Mouse (Mus musculus): ENCODE measurements around the gene Ltbp3.

Gene Ltbp3

GRCm38 (mm10) chr19:5806051-5806808, 65.5 kb downstream of the Ltbp3 start:
- DNase-seq (ENCODE audit: low read depth, low spot score) = no peak

- peak; percentile 45 for DNase-seq (ENCODE audit: low read depth, low spot score)
Observed at GRCm38 (mm10) chr19:5806809-5807205, 66.1 kb downstream of the Ltbp3 start.

- no peak for DNase-seq (ENCODE audit: low read depth, low spot score)
Observed at GRCm38 (mm10) chr19:5807740-5808139, 67.0 kb downstream of the Ltbp3 start.

Measured in CD4-positive, CD25-positive, alpha-beta regulatory T cell, adult 2 months (primary cell).